Mouse (Mus musculus) left cerebral cortex, adult 8-10 months (tissue): ENCODE measurements at regions not wholly inside any gene's neighbourhood (a gene's known extent, or its start where the extent isn't known, plus 50 kb on each side); places are given as distances from the start of the nearest gene placed in this dataset.

Source experiments
- DNase-seq, 2 experiments: peaks; one replicate each; pipeline ENCODE4 v3.0.0; 2022; ENCODE audit warnings: low spot score in 2 of 2

DNA sequence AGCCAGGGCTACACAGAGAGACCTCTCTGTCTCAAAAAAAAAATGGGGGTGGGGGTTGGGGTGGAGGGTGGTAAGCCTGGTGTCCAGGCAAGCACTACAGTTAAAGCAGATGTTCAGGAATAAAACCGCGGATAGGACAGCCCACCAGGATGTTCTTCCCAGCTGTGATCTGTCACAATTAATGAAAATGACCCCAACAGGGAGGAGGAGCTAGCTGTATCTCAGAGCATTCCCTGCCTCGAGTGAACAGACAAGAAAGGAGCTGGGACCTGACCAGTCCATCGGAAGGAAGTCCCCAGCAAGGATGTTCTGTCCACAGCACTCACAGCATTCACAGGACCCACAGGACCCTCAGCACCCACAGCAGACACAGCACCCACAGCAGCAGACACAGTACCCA lies 80.4 kb downstream of the Utp6 start:
- no peak for DNase-seq

- DNase-seq, result no peak
Observed at GRCm38 (mm10) chr11:79878091-79878490, 84.1 kb downstream of the Utp6 start.

DNA sequence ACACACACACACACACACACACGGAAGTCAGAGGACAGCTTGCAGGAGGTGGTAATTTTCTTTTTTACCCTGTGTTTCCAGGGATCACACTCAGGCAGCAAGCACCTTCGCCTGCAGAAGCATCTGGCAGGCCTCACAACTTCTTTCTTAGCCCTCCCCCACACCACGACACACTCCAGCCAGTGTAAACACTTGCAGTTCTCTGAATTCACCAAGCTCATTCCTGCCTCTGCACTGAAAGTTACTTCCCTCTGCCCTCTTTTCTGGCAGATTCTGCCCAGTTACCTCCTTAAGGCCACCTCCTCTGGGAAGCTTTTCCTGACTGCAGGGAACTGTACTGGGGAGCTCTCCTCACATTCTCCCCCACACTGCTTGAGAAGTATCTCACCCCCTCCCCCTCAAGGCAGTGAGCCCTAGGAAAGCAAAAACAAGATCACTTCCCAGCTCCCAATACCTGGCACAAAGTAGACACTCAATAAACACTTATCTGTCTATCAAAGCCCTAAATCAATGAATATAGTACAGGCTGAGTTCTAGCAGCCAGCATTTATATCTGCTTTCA lies 84.9 kb downstream of the Utp6 start:
- DNase-seq, result no peak

DNA sequence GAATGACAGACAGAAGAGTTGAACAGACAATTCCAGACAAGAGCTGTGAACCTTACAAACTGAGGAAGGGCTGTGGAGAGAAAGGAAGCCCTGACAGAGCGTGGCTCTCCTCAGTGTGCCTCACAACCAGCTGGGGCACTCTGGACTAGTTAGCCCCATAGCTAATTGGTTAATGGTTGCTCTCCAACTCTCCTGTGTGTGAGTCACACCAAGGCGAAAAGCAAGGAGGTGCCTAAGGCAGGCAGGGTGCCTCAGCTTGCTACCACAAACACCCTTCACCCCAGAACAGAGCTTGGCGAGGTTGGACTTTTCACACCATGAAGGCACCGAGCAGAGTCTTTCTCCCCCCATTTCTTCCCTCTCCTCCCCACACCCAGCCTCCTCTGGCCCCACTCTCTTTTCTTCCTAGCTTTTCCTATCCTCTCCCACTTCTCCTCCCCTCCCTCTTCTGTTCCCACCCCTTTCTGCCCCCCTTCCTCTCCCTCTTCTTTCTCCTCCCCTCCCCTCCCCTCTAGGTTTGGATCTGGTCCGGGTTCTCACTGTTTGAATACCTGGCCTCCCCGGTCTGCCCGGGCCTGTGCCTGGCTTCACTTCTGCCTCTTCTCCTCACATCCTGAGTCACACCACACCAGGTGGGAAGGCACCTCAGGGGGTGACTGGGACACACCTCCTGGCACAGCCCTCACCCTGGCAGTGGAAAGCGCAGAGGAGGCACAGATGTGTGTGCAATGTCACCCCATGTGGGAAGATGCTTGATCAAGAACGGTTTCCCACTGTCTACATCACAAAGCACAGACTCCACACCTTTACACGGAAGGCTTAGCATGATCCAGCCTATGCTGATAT lies 90.2 kb downstream of the Utp6 start:
- DNase-seq, result no peak

DNA sequence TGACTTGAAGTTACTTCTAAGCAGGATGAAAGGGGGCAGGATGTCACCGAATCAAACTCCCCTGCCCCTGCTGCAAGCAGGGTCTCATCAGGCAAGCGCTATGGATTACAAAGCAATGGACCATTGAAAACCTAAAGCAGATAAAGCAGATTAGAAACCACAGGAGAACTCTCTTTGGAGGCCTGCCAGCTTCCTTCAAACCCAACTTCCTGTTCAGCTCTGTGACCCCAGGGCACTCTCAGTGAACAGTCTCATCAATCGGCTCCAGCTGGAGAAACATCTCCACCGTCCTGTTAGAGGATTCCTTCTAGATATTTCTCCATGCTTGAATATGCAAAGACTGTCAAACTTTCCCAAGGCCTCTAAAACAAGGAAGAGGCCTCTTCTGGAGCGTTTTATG lies 92.0 kb downstream of the Utp6 start:
- no peak for DNase-seq

DNA sequence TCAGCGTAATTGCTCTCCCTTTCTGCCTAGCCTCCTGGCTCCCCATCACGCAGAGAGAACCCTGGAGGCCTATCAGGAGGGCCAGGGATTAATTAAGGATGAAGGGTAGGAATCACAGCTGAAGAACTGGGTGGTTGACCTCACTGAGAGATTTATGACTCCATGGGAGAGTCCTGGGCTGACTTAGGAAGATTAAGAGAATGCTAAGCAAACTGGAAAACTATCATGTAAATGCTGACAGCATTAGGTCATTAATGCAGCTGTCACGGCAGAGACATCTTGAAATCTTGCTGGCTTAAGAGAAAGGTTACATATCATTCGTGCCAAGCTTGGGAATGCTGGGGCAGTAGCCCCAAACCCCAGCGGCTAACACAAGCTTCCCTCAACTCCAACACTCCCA lies 93.2 kb downstream of the Utp6 start:
- DNase-seq, result no peak

- DNase-seq, result no peak
Observed at GRCm38 (mm10) chr11:79864836-79865235, 97.4 kb downstream of the Utp6 start.

- no peak for DNase-seq
Observed at GRCm38 (mm10) chr11:79863487-79864175, 98.6 kb downstream of the Utp6 start.

DNA sequence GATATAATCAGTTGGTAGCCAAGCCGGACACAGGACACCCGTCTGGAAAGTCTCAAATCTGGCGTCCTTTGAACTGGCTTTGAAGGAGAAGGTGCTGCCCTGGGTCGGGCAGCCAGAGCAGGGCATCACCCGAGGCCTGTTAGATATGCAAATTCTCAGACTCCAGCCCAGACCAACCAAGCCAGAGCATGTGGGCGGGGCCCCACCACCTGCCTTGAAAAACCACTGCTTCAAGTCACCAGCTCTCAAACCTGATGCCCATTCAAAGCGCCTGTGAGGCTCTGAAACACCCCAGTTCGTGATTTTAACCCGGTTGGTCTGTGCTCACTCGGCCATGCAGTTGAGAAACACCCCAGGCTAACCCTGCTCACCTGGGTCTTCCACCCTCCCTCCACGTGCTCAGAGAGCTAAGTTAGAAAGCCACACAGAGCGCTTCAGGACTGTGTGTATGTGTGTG lies 101.6 kb downstream of the Utp6 start:
- DNase-seq, result no peak

DNA sequence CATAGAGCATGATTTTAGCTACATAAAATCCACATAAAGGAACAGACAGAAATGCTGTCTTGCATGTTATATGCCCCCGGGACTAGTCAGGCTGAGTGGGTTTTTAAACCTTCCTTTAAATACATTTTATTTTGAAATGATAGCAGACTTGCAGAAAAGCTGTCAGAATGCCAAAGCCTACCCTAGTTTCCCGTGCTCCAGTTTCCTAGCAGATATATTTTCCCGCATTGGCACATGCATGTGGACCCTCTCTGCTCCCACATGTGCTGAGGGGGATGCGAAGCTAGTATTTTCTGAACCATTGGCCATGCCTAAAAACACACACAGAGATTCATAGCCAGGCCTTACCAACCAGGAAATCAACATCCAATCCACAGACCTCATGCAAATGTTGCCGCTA lies 105.8 kb downstream of the Utp6 start:
- no peak for DNase-seq

- DNase-seq, result no peak
Observed at GRCm38 (mm10) chr11:79849545-79849944, 112.6 kb downstream of the Utp6 start.

DNA sequence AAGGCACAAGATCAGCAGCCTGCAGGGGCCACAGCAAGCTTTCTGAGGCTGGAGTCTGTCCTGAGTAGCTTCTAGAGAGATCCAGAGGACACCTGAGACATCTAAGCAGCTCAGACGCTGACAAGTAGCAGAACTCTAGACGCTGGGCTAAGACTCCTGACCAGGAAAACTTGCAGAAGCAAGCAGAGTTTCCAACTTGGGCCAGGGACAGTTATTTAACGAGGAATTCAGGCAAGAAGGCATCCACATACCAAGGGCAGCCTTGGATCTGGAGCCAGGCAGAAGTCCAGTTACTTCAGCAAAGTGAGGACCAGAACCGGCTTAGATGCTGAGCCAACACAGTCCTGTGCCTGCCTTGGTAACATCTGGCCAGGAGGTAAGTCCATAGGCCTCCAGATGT lies 117.8 kb downstream of the Utp6 start:
- DNase-seq, result no peak

DNA sequence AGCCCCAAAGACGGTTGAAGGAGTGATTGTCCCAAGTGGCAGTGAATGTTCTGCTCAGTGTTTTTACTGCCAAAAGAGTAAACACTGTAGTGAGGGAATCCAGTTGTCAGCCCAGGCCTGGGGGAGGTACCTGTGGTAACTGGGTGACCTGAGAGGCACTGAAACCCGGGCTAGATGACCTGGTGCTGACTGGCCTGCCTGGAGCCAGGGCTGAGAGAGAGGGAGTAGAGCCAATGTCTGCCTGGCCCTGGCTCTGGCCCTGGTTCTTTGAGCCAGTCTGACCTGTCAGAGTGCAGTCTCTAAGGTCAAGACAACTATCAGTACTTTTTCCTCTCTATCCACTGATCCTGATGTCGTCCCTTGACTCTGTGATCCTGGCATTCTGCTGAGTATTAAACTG lies 119.2 kb downstream of the Utp6 start:
- no peak for DNase-seq

DNA sequence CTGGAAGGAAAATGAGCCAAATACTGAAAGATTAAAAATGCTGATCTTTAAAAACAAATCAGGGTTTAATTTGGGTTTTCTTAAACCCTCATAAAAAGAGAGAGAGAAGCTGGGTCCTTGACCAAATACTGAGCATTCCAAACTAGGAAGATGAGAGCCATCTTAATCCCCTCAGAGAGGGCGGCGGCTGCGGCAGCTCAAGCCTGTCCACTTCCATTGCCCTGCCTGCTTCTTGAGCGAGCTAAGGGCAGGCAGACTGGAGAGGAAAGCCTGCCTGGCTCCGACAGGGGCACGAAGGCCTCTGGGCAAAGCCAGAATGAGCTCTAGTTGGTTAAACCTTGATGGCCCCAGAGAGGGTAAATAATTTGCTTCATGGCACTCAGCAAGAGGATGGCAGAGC lies 122.2 kb downstream of the Utp6 start:
- DNase-seq, result no peak

DNA sequence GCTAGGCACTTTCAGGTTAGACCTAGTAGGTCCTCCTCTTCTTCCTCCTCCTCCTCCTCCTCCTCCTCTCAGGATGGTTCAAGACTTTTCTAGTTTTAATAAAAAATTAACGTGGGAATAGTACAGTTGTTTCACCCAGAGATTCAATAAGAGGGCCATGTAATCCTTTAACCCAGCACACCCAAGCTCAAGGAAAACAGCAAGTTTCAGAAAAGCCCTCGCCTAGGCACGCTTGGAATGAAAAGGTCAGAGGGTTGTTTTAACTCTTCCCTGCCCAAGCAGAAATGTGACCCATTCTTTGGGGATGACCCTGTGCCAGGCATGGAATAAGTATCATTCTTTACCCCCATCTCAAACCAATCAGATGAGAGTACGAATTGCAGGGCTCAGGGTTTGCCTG lies 124.1 kb downstream of the Utp6 start:
- no peak for DNase-seq

DNA sequence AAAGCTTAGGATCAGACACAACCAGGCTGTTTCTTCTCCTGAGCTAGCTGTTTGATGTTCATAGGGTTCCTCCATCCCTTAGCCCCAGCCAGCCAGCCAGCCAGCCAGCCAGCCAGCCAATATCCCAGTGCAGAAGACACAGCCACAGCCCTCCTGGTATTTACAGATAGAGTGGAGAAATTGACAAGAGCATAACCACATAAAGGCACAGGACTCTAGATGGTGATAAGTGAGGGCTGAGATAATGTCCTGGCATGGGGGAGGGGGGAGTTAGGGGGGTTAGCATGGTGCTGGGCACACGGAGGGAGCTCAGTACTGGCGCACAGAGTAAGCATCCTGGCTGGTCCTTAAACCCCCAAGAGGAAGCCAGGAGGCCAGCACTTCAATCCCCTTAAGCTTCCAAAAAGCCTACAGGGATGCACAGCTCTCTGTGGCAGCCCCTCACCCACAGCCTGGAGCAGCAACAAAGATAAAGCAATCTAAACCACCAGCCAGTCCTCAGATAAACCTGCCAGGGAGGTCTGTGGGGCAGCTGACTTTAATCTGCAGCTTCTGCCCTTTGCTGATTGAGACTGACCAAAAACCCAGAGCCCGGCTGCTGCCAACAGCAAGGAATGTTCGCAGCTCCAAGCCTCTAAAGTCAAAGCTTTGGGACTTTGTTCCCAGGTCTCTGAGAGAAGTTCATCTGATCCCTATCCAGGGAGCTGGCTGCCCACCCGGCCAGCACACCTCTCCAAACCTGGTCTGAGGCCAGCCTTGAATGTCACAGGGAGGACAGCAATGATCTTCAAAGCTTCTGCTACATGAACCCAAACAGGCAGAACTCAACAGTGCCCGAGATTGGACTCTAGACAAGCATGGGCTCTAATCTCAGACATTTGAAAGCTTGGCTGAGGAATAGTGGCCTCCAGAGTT lies 124.9 kb downstream of the Utp6 start:
- no peak for DNase-seq

DNA sequence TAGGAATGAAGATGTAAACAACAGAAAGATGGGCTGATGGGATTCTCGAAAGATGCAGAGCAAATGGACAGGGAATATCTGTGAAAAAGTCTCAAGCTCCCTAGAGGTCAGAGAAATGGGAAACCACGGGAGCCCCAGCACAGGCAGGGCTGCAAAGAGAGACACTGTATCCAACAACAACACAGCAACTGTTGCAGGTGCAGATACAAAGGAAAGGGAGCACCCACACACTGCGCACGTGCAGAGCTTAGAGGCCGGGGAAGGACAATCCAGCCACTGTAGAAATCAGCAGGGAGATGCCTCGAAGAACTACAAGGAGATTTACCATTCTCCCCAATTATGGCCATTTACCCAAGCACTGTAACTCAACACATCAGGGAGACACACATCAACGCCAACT lies 126.3 kb downstream of the Utp6 start:
- no peak for DNase-seq

GRCm38 (mm10) chr11:79833817-79834216 lies 128.4 kb downstream of the Utp6 start:
- no peak for DNase-seq

DNA sequence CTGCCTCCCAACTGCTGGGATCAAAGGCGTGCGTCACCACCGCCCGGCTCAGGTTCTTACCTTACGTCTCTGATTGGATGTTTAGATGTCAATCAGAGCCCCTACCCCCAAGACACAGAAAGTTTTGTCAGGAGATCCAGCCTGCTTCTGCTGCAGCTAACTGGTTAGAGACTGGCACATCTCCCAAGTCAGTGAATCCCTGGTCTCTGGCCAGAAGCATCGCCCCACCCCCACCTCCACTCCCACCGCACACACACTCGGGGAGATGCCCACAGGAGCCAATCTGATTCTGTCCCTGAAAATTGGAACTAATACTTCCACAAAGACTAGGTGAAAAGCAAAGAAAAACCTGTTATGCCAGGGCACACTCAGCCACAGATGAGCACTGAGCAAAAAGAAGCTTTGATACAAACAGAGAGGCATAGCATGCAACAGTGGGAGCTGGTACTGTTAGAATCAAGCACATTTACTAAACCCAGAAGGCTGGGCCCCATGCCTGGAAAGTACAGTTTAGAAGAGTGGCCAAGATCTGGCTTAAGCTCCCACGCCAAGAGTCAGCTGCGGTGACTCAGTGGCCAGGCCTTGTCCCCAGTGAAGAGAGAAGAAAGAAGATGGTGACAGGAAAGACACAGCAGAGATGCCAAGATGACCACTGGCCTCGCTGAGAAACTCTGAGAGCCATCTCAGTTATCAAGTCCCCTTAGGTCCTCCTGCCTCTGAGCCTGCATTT lies 130.4 kb downstream of the Utp6 start:
- no peak for DNase-seq

DNA sequence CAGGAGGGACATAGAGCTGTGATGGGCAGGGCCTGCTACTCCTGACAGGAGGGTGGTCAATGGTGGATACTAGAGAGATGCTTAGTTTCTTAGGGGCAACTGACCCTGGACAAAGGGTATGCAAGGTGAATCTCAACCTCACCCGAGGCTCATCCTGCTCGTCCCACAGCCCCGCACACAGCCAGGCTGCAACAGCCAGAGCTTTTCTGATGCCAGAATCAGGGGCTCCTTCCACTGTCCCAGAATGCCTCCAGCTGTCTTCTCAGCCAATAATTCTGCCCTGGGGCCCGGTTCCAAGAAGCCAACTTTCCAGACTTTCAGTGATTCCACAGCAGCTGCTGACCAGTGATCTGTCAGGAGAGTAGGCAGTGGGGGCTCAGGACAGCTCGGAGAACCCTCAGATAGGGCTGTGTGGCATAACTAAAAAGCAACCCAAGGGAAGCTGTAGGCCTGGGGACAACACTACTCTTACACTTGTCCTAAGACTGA lies 131.6 kb downstream of the Utp6 start:
- no peak for DNase-seq

GRCm38 (mm10) chr11:79827034-79827433 lies 135.2 kb downstream of the Utp6 start:
- DNase-seq, result no peak
